Mouse (Mus musculus) brain, adult 2 months (tissue): ENCODE data around the gene Cux1.
A peak's percentile ranks its signal among the peaks of the same experiment; 100 is the strongest.
"Not testable (repeated sequence)": the region's sequence is repeated elsewhere in the genome, so short reads cannot be mapped to it uniquely, and the experiment has no call there.

ENCODE experiments used
- DNase-seq: peaks from one replicate; pipeline ENCODE4 v3.0.0; 2011; ENCODE audit warnings: low read depth, low spot score

The Cux1 gene

GRCm38 (mm10) chr5:136475161-136475560, 92.1 kb downstream of the Cux1 start:
- no peak for DNase-seq

GRCm38 (mm10) chr5:136474086-136474485, 93.2 kb downstream of the Cux1 start:
- no peak for DNase-seq

GRCm38 (mm10) chr5:136473337-136473736, 94.0 kb downstream of the Cux1 start:
- peak; percentile 65 for DNase-seq

GRCm38 (mm10) chr5:136472846-136473245, 94.4 kb downstream of the Cux1 start:
- DNase-seq: no peak

GRCm38 (mm10) chr5:136470985-136471735, 96.1 kb downstream of the Cux1 start:
- DNase-seq: not testable (repeated sequence)

- DNase-seq: no peak
These were observed 98.0 kb downstream of the Cux1 start for GRCm38 (mm10) chr5:136469301-136469700.

GRCm38 (mm10) chr5:136467360-136467999, 99.8 kb downstream of the Cux1 start:
- DNase-seq: peak; percentile 94

GRCm38 (mm10) chr5:136465770-136466406, 101.4 kb downstream of the Cux1 start:
- DNase-seq: peak; percentile 84

GRCm38 (mm10) chr5:136465366-136465765, 101.9 kb downstream of the Cux1 start:
- DNase-seq: no peak

- no peak for DNase-seq
These were observed 102.4 kb downstream of the Cux1 start for GRCm38 (mm10) chr5:136464849-136465248.

GRCm38 (mm10) chr5:136464128-136464527, 103.2 kb downstream of the Cux1 start:
- no peak for DNase-seq

GRCm38 (mm10) chr5:136462613-136463012, 104.7 kb downstream of the Cux1 start:
- DNase-seq: peak; percentile 50

- no peak for DNase-seq
These were observed 107.4 kb downstream of the Cux1 start for GRCm38 (mm10) chr5:136459901-136460300.

GRCm38 (mm10) chr5:136458893-136459499, 108.3 kb downstream of the Cux1 start:
- DNase-seq: peak; percentile 57

- peak; percentile 49 for DNase-seq
These were observed 109.0 kb downstream of the Cux1 start for GRCm38 (mm10) chr5:136458102-136458863.

GRCm38 (mm10) chr5:136456395-136456794, 110.9 kb downstream of the Cux1 start:
- no peak for DNase-seq

GRCm38 (mm10) chr5:136452681-136453080, 114.6 kb downstream of the Cux1 start:
- DNase-seq: peak; percentile 52

GRCm38 (mm10) chr5:136449801-136450200, 117.5 kb downstream of the Cux1 start:
- no peak for DNase-seq

- no peak for DNase-seq
These were observed 121.3 kb downstream of the Cux1 start for GRCm38 (mm10) chr5:136445967-136446366.

- peak; percentile 65 for DNase-seq
These were observed 124.8 kb downstream of the Cux1 start for GRCm38 (mm10) chr5:136442238-136443187.
